Mouse (Mus musculus): ENCODE data around the gene Upb1. TPM values are rescaled to one million over a fixed set of nuclear protein-coding genes. Genes with fewer than 3 reads are reported as not detected.

Gene Upb1
- polyA plus RNA-seq, 1 experiment from 2014 or later: 0.14 TPM

Other genes with a start within 250 kb of the Upb1 start
- 41.9 and 43.3 TPM in 2 replicates for gene Specc1l, start 189.0 kb upstream of the Upb1 start, polyA plus RNA-seq (2016; fragmentation: Nextera tagmentation; extraction: Ambion mirVana)
- gene Adora2a, start 84.2 kb upstream of the Upb1 start, polyA plus RNA-seq (2016; fragmentation: Nextera tagmentation; extraction: Ambion mirVana): 1.5 and 2.3 TPM in 2 replicates
- gene Snrpd3, start 116.4 kb downstream of the Upb1 start, polyA plus RNA-seq (2016; fragmentation: Nextera tagmentation; extraction: Ambion mirVana): 297 and 303 TPM in 2 replicates
- gene Gucd1, start 116.9 kb downstream of the Upb1 start, polyA plus RNA-seq (2016; fragmentation: Nextera tagmentation; extraction: Ambion mirVana): 30.0 and 31.9 TPM in 2 replicates
- 1.6 and 2.3 TPM in 2 replicates for gene Lrrc75b, start 159.2 kb downstream of the Upb1 start, polyA plus RNA-seq (2016; fragmentation: Nextera tagmentation; extraction: Ambion mirVana)
- gene Ggt1, start 160.5 kb downstream of the Upb1 start, polyA plus RNA-seq (2016; fragmentation: Nextera tagmentation; extraction: Ambion mirVana): 1.5 and 2.3 TPM in 2 replicates
- 0.75 and 0.77 TPM in 2 replicates for gene Ggt5, start 188.2 kb downstream of the Upb1 start, polyA plus RNA-seq (2016; fragmentation: Nextera tagmentation; extraction: Ambion mirVana)
- gene Susd2, start 242.9 kb downstream of the Upb1 start, polyA plus RNA-seq (2016; fragmentation: Nextera tagmentation; extraction: Ambion mirVana): 1.6 and 1.8 TPM in 2 replicates

All from embryonic facial prominence, embryonic 10.5 days (tissue).